Mouse (Mus musculus) MEL (cell line): ENCODE measurements around the gene Pkn3. TPM values are rescaled to one million over a fixed set of nuclear protein-coding genes. Genes with fewer than 3 reads are reported as not detected.

Experiments used
- DNase-seq: peaks from one replicate; pipeline ENCODE4 v3.0.0; 2011; ENCODE audit warnings: low read depth, low spot score
- H3K27ac ChIP-seq: 2 replicates; pipeline ENCODE4 v1.5.1; 2012; ENCODE audit warnings: low read depth, mild to moderate bottlenecking, control low read depth, low read length, moderate library complexity; ENCODE audit not compliant: control insufficient read depth
- H3K27me3 ChIP-seq, 2 experiments: fragments of 150-350 bp in 1 of 2; sonication (generic) in 1 of 2; 2 replicates each; pipeline ENCODE4 v1.6.1; 2012; ENCODE audit warnings: low read length in 2 of 2, mild to moderate bottlenecking in 2 of 2, improper control_type of control experiment in 1 of 2, moderate library complexity in 1 of 2; ENCODE audit not compliant: insufficient read depth in 2 of 2, control insufficient read depth in 1 of 2
- H3K36me3 ChIP-seq, 2 experiments: 2 replicates each; pipeline ENCODE4 v1.6.1; 2012 to 2014; ENCODE audit warnings: low read length in 2 of 2, improper control_type of control experiment in 1 of 2, inconsistent platforms in 1 of 2, mild to moderate bottlenecking in 1 of 2; ENCODE audit not compliant: insufficient read depth in 2 of 2, control insufficient read depth in 1 of 2
- H3K4me1 ChIP-seq, 2 experiments: fragments of 150-350 bp in 1 of 2; sonication (generic) in 1 of 2; 2 replicates each; pipeline ENCODE4 v1.6.1; 2012; ENCODE audit warnings: low read length in 2 of 2, improper control_type of control experiment in 1 of 2, mild to moderate bottlenecking in 1 of 2; ENCODE audit not compliant: insufficient read depth in 2 of 2, control insufficient read depth in 1 of 2
- H3K4me3 ChIP-seq, 2 experiments: fragments of 150-350 bp in 1 of 2; sonication (generic) in 1 of 2; 2 replicates each; pipeline ENCODE4 v1.5.1; 2012; ENCODE audit warnings: low read depth in 2 of 2, low read length in 2 of 2, mild to moderate bottlenecking in 2 of 2, moderate library complexity in 2 of 2, control low read depth in 1 of 2, improper control_type of control experiment in 1 of 2; ENCODE audit not compliant: control insufficient read depth in 1 of 2, insufficient read depth in 1 of 2
- H3K79me2 ChIP-seq: 2 replicates; pipeline ENCODE4 v1.6.1; 2012; ENCODE audit warnings: mild to moderate bottlenecking, low read length, moderate library complexity; ENCODE audit not compliant: control insufficient read depth, poor library complexity, insufficient read depth
- H3K9ac ChIP-seq: 2 replicates; pipeline ENCODE4 v1.6.1; 2012; ENCODE audit warnings: low read depth, mild to moderate bottlenecking, control low read depth, low read length, moderate library complexity; ENCODE audit not compliant: control insufficient read depth, poor library complexity, severe bottlenecking
- H3K9me3 ChIP-seq: fragments of 150-350 bp; sonication (generic); replicated peaks from 2 replicates; pipeline ENCODE4 v1.6.1; 2012; ENCODE audit warnings: mild to moderate bottlenecking, low read length, improper control_type of control experiment, moderate library complexity; ENCODE audit not compliant: insufficient read depth
- CHD2 ChIP-seq: IDR thresholded peaks from 2 replicates; pipeline ENCODE4 v1.6.1; 2011; ENCODE audit warnings: low read length, improper control_type of control experiment
- CTCF ChIP-seq, 3 experiments: IDR thresholded peaks in 2 of 3; conservative IDR thresholded peaks in 1 of 3; 2 replicates each; pipeline ENCODE4 v1.5.1; 2011 to 2012; ENCODE audit warnings: low read length in 3 of 3, low read depth in 2 of 3, mild to moderate bottlenecking in 2 of 3, improper control_type of control experiment in 1 of 3, inconsistent platforms in 1 of 3, mixed read lengths in 1 of 3, moderate library complexity in 1 of 3; ENCODE audit not compliant: control insufficient read depth in 1 of 3, insufficient read depth in 1 of 3, poor library complexity in 1 of 3, severe bottlenecking in 1 of 3
- ELF1 ChIP-seq: IDR thresholded peaks from 2 replicates; pipeline ENCODE4 v1.6.1; 2014; ENCODE audit warnings: low read depth, mild to moderate bottlenecking, inconsistent platforms, low read length, improper control_type of control experiment, moderate library complexity
- GABPA ChIP-seq: IDR thresholded peaks from 2 replicates; pipeline ENCODE4 v1.6.1; 2012; ENCODE audit warnings: low read depth, mild to moderate bottlenecking, inconsistent platforms, low read length, improper control_type of control experiment, moderate library complexity
- HCFC1 ChIP-seq: IDR thresholded peaks from 2 replicates; pipeline ENCODE4 v1.6.1; 2012; ENCODE audit warnings: low read depth, mild to moderate bottlenecking, inconsistent platforms, low read length, improper control_type of control experiment, moderate library complexity
- JUND ChIP-seq: IDR thresholded peaks from 2 replicates; pipeline ENCODE4 v1.6.1; 2011; ENCODE audit warnings: low read depth, mild to moderate bottlenecking, improper control_type of control experiment, low read length
- MAFK ChIP-seq: IDR thresholded peaks from 2 replicates; pipeline ENCODE4 v1.6.1; 2011; ENCODE audit warnings: low read depth, mild to moderate bottlenecking, low read length, improper control_type of control experiment, borderline replicate concordance
- MAX ChIP-seq: IDR thresholded peaks from 2 replicates; pipeline ENCODE4 v1.6.1; 2011; ENCODE audit warnings: low read length, improper control_type of control experiment
- MXI1 ChIP-seq: IDR thresholded peaks from 2 replicates; pipeline ENCODE4 v1.6.1; 2011; ENCODE audit warnings: mild to moderate bottlenecking, low read depth, low read length, improper control_type of control experiment
- MYB ChIP-seq: IDR thresholded peaks from 2 replicates; pipeline ENCODE4 v1.6.1; 2011; ENCODE audit warnings: mild to moderate bottlenecking, low read depth, low read length, improper control_type of control experiment
- MYC ChIP-seq: IDR thresholded peaks from 2 replicates; pipeline ENCODE4 v1.6.1; 2011; ENCODE audit warnings: low read depth, mild to moderate bottlenecking, low read length, improper control_type of control experiment, moderate library complexity
- NELFE ChIP-seq: IDR thresholded peaks from 2 replicates; pipeline ENCODE4 v1.6.1; 2011; ENCODE audit warnings: low read depth, low read length, improper control_type of control experiment
- POLR2A ChIP-seq, 2 experiments: IDR thresholded peaks; 2 replicates each; pipeline ENCODE4 v1.6.1; 2011 to 2012; ENCODE audit warnings: low read length in 2 of 2, mild to moderate bottlenecking in 2 of 2, control low read depth in 1 of 2, improper control_type of control experiment in 1 of 2, low read depth in 1 of 2, moderate library complexity in 1 of 2; ENCODE audit not compliant: control insufficient read depth in 1 of 2, insufficient read depth in 1 of 2, poor library complexity in 1 of 2
- POLR2AphosphoS2 ChIP-seq: IDR thresholded peaks from 2 replicates; pipeline ENCODE4 v1.6.1; 2011; ENCODE audit warnings: low read length, improper control_type of control experiment
- RAD21 ChIP-seq: IDR thresholded peaks from 2 replicates; pipeline ENCODE4 v1.6.1; 2011; ENCODE audit warnings: mild to moderate bottlenecking, low read depth, low read length, improper control_type of control experiment
- SIN3A ChIP-seq: IDR thresholded peaks from 2 replicates; pipeline ENCODE4 v1.6.1; 2012; ENCODE audit warnings: low read length, improper control_type of control experiment, inconsistent platforms
- SMC3 ChIP-seq: IDR thresholded peaks from 2 replicates; pipeline ENCODE4 v1.6.1; 2011; ENCODE audit warnings: low read depth, low read length, improper control_type of control experiment
- TAL1 ChIP-seq: IDR thresholded peaks from 2 replicates; pipeline ENCODE4 v1.6.1; 2012; ENCODE audit warnings: mild to moderate bottlenecking, inconsistent platforms, low read length, moderate library complexity, mixed read lengths
- TBP ChIP-seq: IDR thresholded peaks from 2 replicates; pipeline ENCODE4 v1.8.0; 2011; ENCODE audit warnings: low read depth, low read length, improper control_type of control experiment
- UBTF ChIP-seq: IDR thresholded peaks from 2 replicates; pipeline ENCODE4 v1.6.1; 2012; ENCODE audit warnings: low read depth, mild to moderate bottlenecking, inconsistent platforms, low read length, improper control_type of control experiment, moderate library complexity, borderline replicate concordance; ENCODE audit not compliant: insufficient read depth
- USF1 ChIP-seq: IDR thresholded peaks from 2 replicates; pipeline ENCODE4 v1.6.1; 2014; ENCODE audit warnings: low read depth, mild to moderate bottlenecking, inconsistent platforms, low read length, improper control_type of control experiment, moderate library complexity
- ZC3H11A ChIP-seq: IDR thresholded peaks from 2 replicates; pipeline ENCODE4 v1.6.1; 2012; ENCODE audit warnings: low read depth, mild to moderate bottlenecking, inconsistent platforms, low read length, improper control_type of control experiment
- ZKSCAN1 ChIP-seq: IDR thresholded peaks from 2 replicates; pipeline ENCODE4 v1.6.1; 2012; ENCODE audit warnings: low read depth, mild to moderate bottlenecking, inconsistent platforms, low read length, improper control_type of control experiment, moderate library complexity
- polyA plus RNA-seq, 2 experiments: library from polyadenylated mRNA; stranded (reverse) in 1 of 2; unstranded in 1 of 2; fragments of >175 nt in 1 of 2; fragments of >200 nt in 1 of 2; gene quantifications; 2 replicates each; pipeline versions ENCODE4 v1.2.1 to v1.2.4; 2012; ENCODE audit warnings: low replicate concordance in 2 of 2, low read depth in 1 of 2; ENCODE audit not compliant: insufficient read length in 2 of 2, insufficient read depth in 1 of 2, missing spikeins in 1 of 2
- total RNA-seq: library from RNA; depleted of rRNA; stranded (reverse); fragments of 300-350 nt; gene quantifications from 2 replicates; pipeline ENCODE4 v1.2.3, GENCODE M21; 2012

The Pkn3 gene
- total and polyA plus RNA-seq, 3 experiments = 2.0 to 5.8 TPM; not detected in 1

GRCm38 (mm10) chr2:30042445-30042844 lies 35.0 kb upstream of the Pkn3 start:
- Histone ChIP-seq H3K79me2 (peaks cover 4% of the 10 kb centered on the region; the same call in 1 of the 2 replicates), H3K9ac (no peak overlapping the region), H3K36me3 (peaks cover 0 to 3% of the 10 kb centered on the region in 2 experiments; a peak in 2 of 4 replicates), H3K27me3 (no peaks in the 10 kb centered on the region), H3K27ac (no peak overlapping the region), H3K4me1 (peaks cover 0 to 4% of the 10 kb centered on the region in 2 experiments; a peak in 1 of 4 replicates), H3K9me3 (no peaks in the 10 kb centered on the region), H3K4me3 (no peak overlapping the region)
- TF ChIP-seq NELFE = no peak
- TF ChIP-seq MYC = 0 out of 2 replicates have a peak, but pooled peaks have one; percentile 46
- TF ChIP-seq POLR2AphosphoS2 = no peak
- TF ChIP-seq USF1 = no peak
- no peak for TF ChIP-seq JUND
- TF ChIP-seq CHD2 = no peak
- no peak for TF ChIP-seq UBTF
- TF ChIP-seq CTCF (IDR thresholded peaks at IDR 0.05 in 2 of 3, conservative IDR thresholded peaks at IDR 0.05 in 1 of 3; ENCODE audit: control insufficient read depth in 1 of 3, insufficient read depth in 1 of 3, low read depth in 2 of 3, low read length in 3 of 3, poor library complexity in 1 of 3, severe bottlenecking in 1 of 3) = peak; percentile 90 to 95 (median 91)
- peak; percentile 55 for TF ChIP-seq RAD21
- no peak for TF ChIP-seq TBP
- TF ChIP-seq TAL1 = no peak
- TF ChIP-seq MAX = 0 out of 2 replicates have a peak, but pooled peaks have one; percentile 14
- no peak for TF ChIP-seq GABPA
- TF ChIP-seq POLR2A (IDR thresholded peaks at IDR 0.05; ENCODE audit: control insufficient read depth in 1 of 2, insufficient read depth in 1 of 2, low read depth in 1 of 2, low read length in 2 of 2, poor library complexity in 1 of 2) = no peak
- TF ChIP-seq ELF1 = no peak
- no peak for TF ChIP-seq HCFC1
- no peak for TF ChIP-seq MYB
- no peak for TF ChIP-seq ZKSCAN1
- TF ChIP-seq ZC3H11A = peak; percentile 47
- peak; percentile 32; the same call in 1 of the 2 replicates for TF ChIP-seq SIN3A
- peak; percentile 61 for TF ChIP-seq MXI1
- TF ChIP-seq SMC3 = peak; percentile 79
- no peak for TF ChIP-seq MAFK
- peak; percentile 87 for DNase-seq

- H3K4me1 ChIP-seq = peaks cover 0 to 14% of the 10 kb centered on the region in 2 experiments; a peak in 3 of 4 replicates
- H3K9me3 ChIP-seq = no peaks in the 10 kb centered on the region
- peaks cover 0 to 11% of the 10 kb centered on the region in 2 experiments; a peak in 3 of 4 replicates for H3K36me3 ChIP-seq
- no peak overlapping the region for H3K27ac ChIP-seq
- no peak overlapping the region for H3K9ac ChIP-seq
- H3K79me2 ChIP-seq = peaks cover 15% of the 10 kb centered on the region
- DNase-seq = no peak
- no peak overlapping the region for H3K4me3 ChIP-seq
- TF ChIP-seq CTCF (IDR thresholded peaks at IDR 0.05 in 2 of 3, conservative IDR thresholded peaks at IDR 0.05 in 1 of 3; ENCODE audit: control insufficient read depth in 1 of 3, insufficient read depth in 1 of 3, low read depth in 2 of 3, low read length in 3 of 3, poor library complexity in 1 of 3, severe bottlenecking in 1 of 3) (peak in 2 of 3 experiments; percentile 26 to 28; a peak in 1 of 6 replicates), MXI1 (no peak)
- TF ChIP-seq, all 39 proteins: peak for 1
- no peaks in the 10 kb centered on the region for H3K27me3 ChIP-seq
Observed at GRCm38 (mm10) chr2:30044550-30044949, 32.9 kb upstream of the Pkn3 start.
